Mouse (Mus musculus) hematopoietic stem cell, adult 5-6 weeks (primary cell): ENCODE results near the gene Slc31a2. TPM values are rescaled to one million over a fixed set of nuclear protein-coding genes. Genes with fewer than 3 reads are reported as not detected.

Source experiments
- ATAC-seq, 2 experiments: fragments of 125-278 bp in 1 of 2; replicated peaks in 1 of 2; 2 replicates each; pipeline ENCODE4 v1.8.0; 2016 to 2017; ENCODE audit warnings: inconsistent platforms in 2 of 2, mild to moderate bottlenecking in 2 of 2, moderate number of reproducible peaks in 2 of 2, low read depth in 1 of 2, moderate TSS enrichment in 1 of 2; ENCODE audit not compliant: low FRiP score in 2 of 2, poor library complexity in 2 of 2, severe bottlenecking in 2 of 2, insufficient read depth in 1 of 2, low TSS enrichment in 1 of 2
- total RNA-seq: library from RNA; stranded (forward); fragments of 172-1452, 232-1000 nt; gene quantifications from 2 replicates; pipeline ENCODE4 v1.2.3, GENCODE M21; 2017

The Slc31a2 gene
- total RNA-seq, 1 experiment from 2014 or later, result 11.0 TPM

DNA sequence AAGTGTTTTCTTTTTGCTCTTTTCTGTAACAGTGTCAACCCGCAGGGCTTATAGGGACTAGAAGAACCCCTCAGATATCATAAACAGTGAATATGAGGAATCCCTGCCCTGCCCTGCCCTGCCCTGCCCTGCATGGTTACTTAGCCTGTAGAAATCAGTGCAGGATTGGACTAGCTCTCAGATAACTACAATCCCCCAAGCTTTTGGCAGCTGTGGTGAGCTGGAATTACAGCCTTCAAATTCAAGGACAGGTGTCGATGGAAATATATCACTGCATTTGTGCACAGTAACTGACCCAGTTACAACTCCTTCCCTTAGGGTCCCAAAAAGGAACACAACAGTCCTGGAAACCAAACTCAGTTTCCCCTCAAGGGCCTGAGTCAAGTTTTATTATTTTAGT, 37.6 kb downstream of the Slc31a2 start:
- no peak for ATAC-seq

DNA sequence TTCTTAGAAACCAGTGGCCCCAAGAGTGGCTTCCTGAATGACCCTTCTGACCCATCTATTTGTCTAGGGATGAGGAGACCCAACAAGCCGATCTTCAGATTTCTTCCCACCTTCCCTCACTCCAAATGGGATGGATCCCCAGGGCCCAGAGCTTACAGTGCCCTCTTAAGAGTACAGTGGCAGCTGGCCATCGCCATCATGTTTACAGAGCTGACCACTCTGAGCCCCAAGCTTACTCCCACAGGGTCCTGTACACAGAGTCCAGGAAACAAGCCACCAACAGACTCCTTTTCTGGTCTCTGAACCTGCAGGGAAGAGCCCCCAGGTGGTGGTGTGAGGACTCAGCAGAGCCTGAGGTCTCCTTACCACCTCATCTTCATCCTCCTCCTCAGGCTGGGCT, 40.4 kb downstream of the Slc31a2 start:
- ATAC-seq, result no peak

GRCm38 (mm10) chr4:62303288-62303687, 40.9 kb downstream of the Slc31a2 start:
- no peak for ATAC-seq

GRCm38 (mm10) chr4:62306301-62306700, 43.9 kb downstream of the Slc31a2 start:
- ATAC-seq, result no peak

- ATAC-seq, result no peak
These were observed 44.5 kb downstream of the Slc31a2 start for GRCm38 (mm10) chr4:62306840-62307239.

DNA sequence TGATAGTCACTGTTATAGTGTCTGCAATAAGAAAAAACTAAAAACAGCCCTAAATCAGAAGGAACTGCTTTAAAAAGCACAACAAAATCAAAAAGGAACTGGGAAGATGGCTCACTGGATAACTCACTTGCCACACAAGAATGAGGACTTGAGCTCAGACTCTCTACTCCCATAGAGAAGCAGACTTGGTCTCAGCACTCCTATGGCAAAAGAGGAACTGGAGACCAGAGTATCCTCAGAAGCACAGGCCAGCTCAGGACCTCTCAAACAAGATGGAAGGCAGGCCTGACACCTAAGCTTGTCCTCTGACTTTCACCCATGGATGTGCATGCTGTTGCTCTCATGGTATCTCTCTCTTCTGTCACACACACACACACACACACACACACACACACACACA, 46.0 kb downstream of the Slc31a2 start:
- ATAC-seq, result no peak

DNA sequence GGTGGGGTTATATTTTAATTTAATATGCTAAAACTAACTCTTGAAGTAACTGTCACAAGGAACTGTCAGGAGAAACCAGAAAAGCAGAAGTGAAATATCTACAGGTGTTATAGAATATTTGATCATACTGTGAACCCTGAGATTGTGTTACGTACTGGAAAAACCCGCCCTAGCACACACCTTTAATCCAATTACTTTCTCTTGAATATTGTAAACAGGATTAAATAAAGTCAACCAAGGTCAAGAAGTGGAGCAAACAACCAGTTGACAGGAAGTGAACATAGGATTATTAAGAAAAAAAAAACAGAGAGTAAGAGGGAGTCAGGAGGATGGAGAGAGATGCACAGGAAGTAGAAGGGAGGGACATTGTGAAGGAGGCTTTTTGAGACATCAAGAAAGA, 50.5 kb downstream of the Slc31a2 start:
- no peak for ATAC-seq

- ATAC-seq, result peak in 1 of 2 experiments; percentile 29; a peak in 1 of 4 replicates
These were observed 51.4 kb downstream of the Slc31a2 start for GRCm38 (mm10) chr4:62313641-62314211.

- no peak for ATAC-seq
These were observed 52.2 kb downstream of the Slc31a2 start for GRCm38 (mm10) chr4:62314516-62314915.

DNA sequence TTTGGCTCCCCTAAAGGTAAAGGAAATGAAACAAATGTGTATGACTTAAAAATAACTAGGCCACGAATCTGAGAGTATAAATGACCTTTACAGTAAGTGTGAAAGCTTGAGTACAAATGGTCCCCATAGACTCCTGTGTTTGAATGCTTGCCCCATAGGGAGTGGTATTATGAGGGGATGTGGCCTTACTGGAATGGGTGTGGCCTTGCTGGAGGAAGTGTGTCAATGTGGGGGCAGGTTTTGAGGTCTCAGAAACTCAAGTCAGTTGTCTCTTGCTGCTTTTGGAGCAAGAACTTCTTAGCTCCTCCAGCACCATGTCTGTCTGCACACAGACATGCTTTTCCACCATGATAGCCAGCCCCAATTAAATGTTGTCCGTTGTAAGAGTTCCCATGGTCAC, 54.1 kb downstream of the Slc31a2 start:
- no peak; a peak in 1 of 4 replicates for ATAC-seq

DNA sequence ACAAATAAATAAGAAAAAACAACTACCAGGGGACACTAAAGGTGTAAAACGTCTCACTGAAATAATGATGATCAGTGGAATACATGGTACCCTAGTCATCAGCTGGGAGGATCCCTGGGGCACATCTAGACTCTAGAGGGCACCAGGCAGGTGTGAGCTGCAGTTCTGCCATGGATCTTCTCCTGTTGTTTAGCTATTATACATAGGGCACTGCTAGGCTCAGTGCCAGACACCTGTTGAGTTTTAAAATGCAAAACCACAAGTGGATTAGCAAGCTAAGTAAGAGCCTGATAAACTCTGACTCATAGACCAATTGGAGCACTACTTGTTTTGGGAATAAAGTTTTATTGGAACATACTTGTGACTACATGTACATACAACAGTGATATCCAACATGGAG, 55.9 kb downstream of the Slc31a2 start:
- ATAC-seq, result no peak

DNA sequence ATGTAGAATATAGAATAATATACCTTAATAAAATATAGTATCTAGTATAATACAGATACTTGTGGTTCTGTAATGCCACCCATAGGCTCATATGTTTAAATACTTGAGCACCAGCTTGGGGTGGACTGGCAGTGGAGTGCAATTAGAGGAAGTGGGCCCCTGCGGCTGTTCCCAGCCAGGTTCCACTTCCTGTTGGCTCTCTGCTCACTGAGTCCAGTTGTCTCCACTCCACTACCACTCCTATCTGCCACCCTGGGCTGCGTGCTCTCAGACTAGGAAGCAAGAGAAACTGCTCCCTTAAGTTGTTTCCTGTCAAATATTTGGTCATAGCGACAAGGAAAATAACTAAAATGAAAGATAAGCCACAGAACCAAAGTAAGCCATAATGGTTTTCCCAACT, 60.3 kb downstream of the Slc31a2 start:
- peak; percentile 81 to 90 for ATAC-seq

DNA sequence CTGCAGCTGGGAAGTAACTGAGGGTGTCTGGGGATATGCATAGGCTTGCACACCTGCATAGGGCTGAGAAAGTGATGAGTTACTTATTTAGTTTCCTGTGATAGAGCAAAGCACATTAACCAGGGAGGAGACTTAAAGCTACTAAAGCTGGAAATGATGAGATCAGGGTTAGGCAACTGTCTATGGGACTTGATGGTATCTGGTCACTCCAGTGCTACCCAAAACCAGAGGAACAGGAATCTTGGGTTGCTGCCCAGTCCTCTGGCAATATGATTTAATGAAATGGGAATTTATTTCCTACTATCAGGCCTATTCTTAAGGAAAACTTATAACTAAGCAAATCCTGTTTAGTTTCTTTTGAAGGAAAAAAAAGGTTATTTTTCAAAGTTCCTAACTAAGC, 63.7 kb downstream of the Slc31a2 start:
- no peak for ATAC-seq

DNA sequence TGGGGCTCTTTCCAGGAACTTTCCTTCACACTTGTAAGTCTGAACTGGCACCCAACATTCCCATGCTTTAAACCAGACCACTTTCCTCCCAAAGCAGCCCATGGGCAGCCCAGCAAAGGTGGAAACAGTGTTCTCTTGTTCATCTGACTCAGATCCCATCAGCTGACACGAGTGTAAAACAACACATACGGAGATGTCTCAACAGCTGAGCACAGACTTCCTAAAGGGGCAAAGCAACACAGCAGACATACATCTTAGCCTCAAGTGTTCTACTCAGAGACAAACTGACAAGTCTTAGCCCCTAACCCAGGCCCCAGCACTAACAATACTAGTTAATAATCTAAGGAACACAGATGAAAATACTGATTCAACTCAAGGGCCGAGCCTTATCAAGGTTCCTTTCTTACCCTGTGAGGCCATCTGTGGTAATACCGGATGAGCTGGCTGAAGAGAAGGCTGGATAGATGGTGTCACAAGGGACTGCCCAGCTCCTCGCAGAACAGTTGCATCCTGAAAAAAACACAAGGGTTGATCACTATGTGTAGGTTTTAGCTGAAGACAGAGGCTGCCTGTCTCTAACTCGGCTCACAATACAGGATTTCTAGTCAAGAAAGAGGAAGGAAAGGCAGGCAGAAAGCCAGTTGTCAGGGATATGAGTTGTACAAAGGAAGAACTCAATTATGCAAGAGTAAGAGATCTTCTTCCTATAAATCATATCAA, 66.7 kb downstream of the Slc31a2 start:
- ATAC-seq, result peak; percentile 42 to 53; a peak in 3 of 4 replicates

- no peak for ATAC-seq
These were observed 69.6 kb downstream of the Slc31a2 start for GRCm38 (mm10) chr4:62331977-62332376.

GRCm38 (mm10) chr4:62338536-62338935, 76.2 kb downstream of the Slc31a2 start:
- ATAC-seq, result no peak

DNA sequence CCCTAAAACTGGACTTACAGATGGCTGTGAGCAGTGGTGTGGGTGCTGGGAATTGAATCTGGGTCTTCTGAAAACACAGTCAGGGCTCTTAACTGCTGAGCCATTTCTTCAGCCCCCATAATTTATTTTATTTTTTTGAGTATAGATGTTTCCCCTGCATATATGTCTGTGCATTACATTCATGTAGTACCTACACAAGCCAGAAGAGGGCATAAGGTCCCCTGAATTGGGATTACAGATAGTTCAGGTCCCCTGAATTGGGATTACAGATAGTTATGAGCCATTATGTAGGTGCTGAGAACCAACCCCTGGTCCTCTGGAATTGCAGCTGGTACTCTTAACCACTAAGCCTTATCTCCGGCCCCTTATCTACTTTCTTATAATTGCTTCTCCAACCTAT, 81.6 kb downstream of the Slc31a2 start:
- no peak for ATAC-seq

GRCm38 (mm10) chr4:62345827-62346226, 83.5 kb downstream of the Slc31a2 start:
- ATAC-seq, result no peak
